Mouse (Mus musculus): ENCODE measurements at regions not wholly inside any gene's neighbourhood (a gene's known extent, or its start where the extent isn't known, plus 50 kb on each side); places are given as distances from the start of the nearest gene placed in this dataset.

- Histone ChIP-seq H3K36me3 (ENCODE audit: control insufficient read depth, insufficient read depth, low read length) (no peaks in the 10 kb centered on the region), H3K27ac (ENCODE audit: insufficient read depth, low read depth, low read length) (no peak overlapping the region), H3K27me3 (ENCODE audit: control insufficient read depth, insufficient read depth, low read length) (no peaks in the 10 kb centered on the region), H3K4me3 (ENCODE audit: low read depth, low read length) (no peak overlapping the region), H3K4me1 (ENCODE audit: control insufficient read depth, insufficient read depth, insufficient read length, low read length) (no peaks in the 10 kb centered on the region)
- 63% methylated on average over 12 of the region's 12 CpGs for WGBS
- TF ChIP-seq CTCF (IDR thresholded peaks at IDR 0.05; ENCODE audit: extremely low read depth, insufficient read length, insufficient replicate concordance, low read depth, low read length) (no peak), POLR2A (IDR thresholded peaks at IDR 0.05; ENCODE audit: low read depth, low read length) (no peak)
Measured at GRCm38 (mm10) chr13:115427091-115428033, 325.6 kb upstream of the Itga1 start.

GRCm38 (mm10) chr13:115425610-115426562 is 324.1 kb upstream of the Itga1 start:
- H3K4me3 ChIP-seq (ENCODE audit: low read depth, low read length) = no peak overlapping the region
- H3K4me1 ChIP-seq (ENCODE audit: control insufficient read depth, insufficient read depth, insufficient read length, low read length) = no peaks in the 10 kb centered on the region
- WGBS = 73% methylated on average over 8 of the region's 8 CpGs
- H3K36me3 ChIP-seq (ENCODE audit: control insufficient read depth, insufficient read depth, low read length) = no peaks in the 10 kb centered on the region
- H3K27ac ChIP-seq (ENCODE audit: insufficient read depth, low read depth, low read length) = no peak overlapping the region
- H3K27me3 ChIP-seq (ENCODE audit: control insufficient read depth, insufficient read depth, low read length) = no peaks in the 10 kb centered on the region
- no peak for TF ChIP-seq POLR2A (IDR thresholded peaks at IDR 0.05; ENCODE audit: low read depth, low read length)
- no peak for TF ChIP-seq CTCF (IDR thresholded peaks at IDR 0.05; ENCODE audit: extremely low read depth, insufficient read length, insufficient replicate concordance, low read depth, low read length)

- no peaks in the 10 kb centered on the region for H3K36me3 ChIP-seq (ENCODE audit: control insufficient read depth, insufficient read depth, low read length)
- H3K27me3 ChIP-seq (ENCODE audit: control insufficient read depth, insufficient read depth, low read length) = no peaks in the 10 kb centered on the region
- TF ChIP-seq POLR2A (IDR thresholded peaks at IDR 0.05; ENCODE audit: low read depth, low read length) = no peak
- TF ChIP-seq CTCF (IDR thresholded peaks at IDR 0.05; ENCODE audit: extremely low read depth, insufficient read length, insufficient replicate concordance, low read depth, low read length) = no peak
- 62% methylated on average over 3 of the region's 3 CpGs for WGBS
- H3K4me3 ChIP-seq (ENCODE audit: low read depth, low read length) = no peak overlapping the region
- H3K27ac ChIP-seq (ENCODE audit: insufficient read depth, low read depth, low read length) = no peak overlapping the region
- no peaks in the 10 kb centered on the region for H3K4me1 ChIP-seq (ENCODE audit: control insufficient read depth, insufficient read depth, insufficient read length, low read length)
Measured at GRCm38 (mm10) chr13:115423761-115424160, 322.0 kb upstream of the Itga1 start.

GRCm38 (mm10) chr13:115421483-115421882 is 319.7 kb upstream of the Itga1 start:
- no peaks in the 10 kb centered on the region for H3K36me3 ChIP-seq (ENCODE audit: control insufficient read depth, insufficient read depth, low read length)
- H3K27me3 ChIP-seq (ENCODE audit: control insufficient read depth, insufficient read depth, low read length) = no peaks in the 10 kb centered on the region
- TF ChIP-seq CTCF (IDR thresholded peaks at IDR 0.05; ENCODE audit: extremely low read depth, insufficient read length, insufficient replicate concordance, low read depth, low read length) (no peak), POLR2A (IDR thresholded peaks at IDR 0.05; ENCODE audit: low read depth, low read length) (no peak)
- no peak overlapping the region for H3K4me3 ChIP-seq (ENCODE audit: low read depth, low read length)
- 52% methylated on average over 1 of the region's 1 CpGs for WGBS
- H3K27ac ChIP-seq (ENCODE audit: insufficient read depth, low read depth, low read length) = no peak overlapping the region
- no peaks in the 10 kb centered on the region for H3K4me1 ChIP-seq (ENCODE audit: control insufficient read depth, insufficient read depth, insufficient read length, low read length)

GRCm38 (mm10) chr13:115417829-115418228 is 316.1 kb upstream of the Itga1 start:
- 76% methylated on average over 4 of the region's 4 CpGs for WGBS
- no peaks in the 10 kb centered on the region for H3K36me3 ChIP-seq (ENCODE audit: control insufficient read depth, insufficient read depth, low read length)
- no peaks in the 10 kb centered on the region for H3K4me1 ChIP-seq (ENCODE audit: control insufficient read depth, insufficient read depth, insufficient read length, low read length)
- H3K4me3 ChIP-seq (ENCODE audit: low read depth, low read length) = no peak overlapping the region
- no peaks in the 10 kb centered on the region for H3K27me3 ChIP-seq (ENCODE audit: control insufficient read depth, insufficient read depth, low read length)
- no peak for TF ChIP-seq CTCF (IDR thresholded peaks at IDR 0.05; ENCODE audit: extremely low read depth, insufficient read length, insufficient replicate concordance, low read depth, low read length)
- no peak for TF ChIP-seq POLR2A (IDR thresholded peaks at IDR 0.05; ENCODE audit: low read depth, low read length)
- no peak overlapping the region for H3K27ac ChIP-seq (ENCODE audit: insufficient read depth, low read depth, low read length)

GRCm38 (mm10) chr13:115413721-115414531 is 312.2 kb upstream of the Itga1 start:
- Histone ChIP-seq H3K4me1 (ENCODE audit: control insufficient read depth, insufficient read depth, insufficient read length, low read length) (no peaks in the 10 kb centered on the region), H3K27me3 (ENCODE audit: control insufficient read depth, insufficient read depth, low read length) (no peaks in the 10 kb centered on the region), H3K36me3 (ENCODE audit: control insufficient read depth, insufficient read depth, low read length) (no peaks in the 10 kb centered on the region), H3K27ac (ENCODE audit: insufficient read depth, low read depth, low read length) (no peak overlapping the region), H3K4me3 (ENCODE audit: low read depth, low read length) (no peak overlapping the region)
- TF ChIP-seq CTCF (IDR thresholded peaks at IDR 0.05; ENCODE audit: extremely low read depth, insufficient read length, insufficient replicate concordance, low read depth, low read length) (no peak), POLR2A (IDR thresholded peaks at IDR 0.05; ENCODE audit: low read depth, low read length) (no peak)
- 67% methylated on average over 9 of the region's 9 CpGs for WGBS
